Mouse (Mus musculus): ENCODE data around the gene Tmprss7.

DNA sequence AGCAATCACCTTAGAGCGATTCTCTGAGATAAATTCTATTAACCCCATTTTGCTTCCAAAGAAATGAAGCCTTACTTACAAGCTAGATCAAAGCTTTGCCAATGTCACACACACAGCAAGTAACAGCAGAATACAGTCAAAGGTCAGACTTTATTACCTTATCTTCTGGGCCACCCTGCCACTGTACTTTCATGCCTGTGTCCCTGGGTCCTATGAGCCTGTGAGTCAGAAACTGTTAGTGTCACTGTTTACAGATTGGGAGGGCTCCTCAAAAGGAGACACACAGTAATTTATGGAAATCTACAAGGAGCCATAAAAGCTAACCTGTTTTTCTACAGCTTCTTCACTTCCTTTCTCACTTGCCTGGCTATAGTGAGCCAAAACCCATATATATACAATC lies 35.2 kb downstream of the Tmprss7 start:
- TF ChIP-seq CTCF (IDR thresholded peaks at IDR 0.05; ENCODE audit: low read depth) (no peak), EP300 (IDR thresholded peaks at IDR 0.05; ENCODE audit: low read depth) (no peak)
